13 mouse cellular contexts compared by ENCODE assay signal in the genomic region with DNA sequence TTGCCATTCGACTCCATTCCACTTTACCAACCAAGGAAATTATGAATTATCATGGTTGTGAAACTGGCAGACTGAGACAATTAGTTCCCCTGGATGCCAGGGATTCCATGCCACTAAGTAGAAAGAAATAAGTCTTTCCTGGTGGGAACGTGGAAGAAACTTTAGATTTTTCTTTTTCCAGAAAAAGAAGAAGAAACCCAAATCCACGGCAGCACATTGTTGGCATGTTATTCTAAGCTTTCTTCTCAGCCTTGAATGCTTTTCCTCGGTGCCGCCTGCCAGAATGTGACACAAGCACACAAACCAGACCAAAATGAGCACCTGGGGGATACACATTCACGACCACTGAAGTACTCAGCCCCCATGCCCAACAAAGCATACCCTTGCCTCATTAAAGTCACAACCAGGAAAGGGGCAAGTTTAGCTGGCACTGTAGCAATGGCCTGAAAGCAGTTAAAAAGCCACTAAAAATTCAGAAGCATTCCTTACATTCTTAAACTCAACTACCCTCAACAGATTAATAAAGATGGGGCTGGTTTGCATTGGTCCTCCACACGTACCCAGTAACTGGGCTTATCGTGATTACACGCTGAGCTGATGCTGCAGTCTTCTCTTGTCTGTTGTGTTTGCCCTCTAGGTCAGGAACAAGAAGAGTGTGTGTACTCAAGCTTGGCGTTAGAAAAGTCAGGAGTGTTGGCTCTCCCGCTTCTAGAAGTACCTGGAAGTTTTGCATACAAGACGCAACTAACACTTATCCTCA.
"Had no signal": no experiment of that assay in that cellular context is flagged by ENCODE, and none has a peak within 500 bp of the region (broad histone marks: within the 10 kb centered on the region; RNA-seq: fewer than 3 reads in every experiment).

No protein-coding gene starts in this region.

- H3K27me3 ChIP-seq: liver, embryonic 13.5 days; lung, embryonic 15.5 days; neural tube, embryonic 12.5 days had no signal

- ATAC-seq: intestine, embryonic 16.5 days; liver, postnatal 0 days had no signal

- H3K27ac ChIP-seq: liver, embryonic 13.5 days; lung, embryonic 15.5 days; macrophage; neural tube, embryonic 12.5 days had no signal

- DNase-seq: kidney, postnatal 36 days; liver; liver, embryonic 13.5 days; liver, postnatal 0 days; lung, postnatal 14 days; midbrain, embryonic 14.5 days; spleen, adult 18-20 months; thymus, adult 18-20 months; thymus, postnatal 14 days had no signal

- H3K36me3 ChIP-seq: liver, embryonic 13.5 days; lung, embryonic 15.5 days; neural tube, embryonic 12.5 days had no signal

- H3K4me3 ChIP-seq: liver, embryonic 13.5 days; lung, embryonic 15.5 days; neural tube, embryonic 12.5 days had no signal

- H3K9ac ChIP-seq: liver, embryonic 13.5 days; liver, postnatal 0 days; lung, embryonic 15.5 days; neural tube, embryonic 12.5 days had no signal

- H3K4me2 ChIP-seq: liver, embryonic 13.5 days; lung, embryonic 15.5 days; neural tube, embryonic 12.5 days had no signal

- H3K4me1 ChIP-seq: liver, embryonic 13.5 days; lung, embryonic 15.5 days; neural tube, embryonic 12.5 days had no signal

- H3K9me3 ChIP-seq: liver, embryonic 13.5 days; lung, embryonic 15.5 days; neural tube, embryonic 12.5 days had no signal
